Mouse (Mus musculus): ENCODE measurements around the gene Prkaa1.

DNA sequence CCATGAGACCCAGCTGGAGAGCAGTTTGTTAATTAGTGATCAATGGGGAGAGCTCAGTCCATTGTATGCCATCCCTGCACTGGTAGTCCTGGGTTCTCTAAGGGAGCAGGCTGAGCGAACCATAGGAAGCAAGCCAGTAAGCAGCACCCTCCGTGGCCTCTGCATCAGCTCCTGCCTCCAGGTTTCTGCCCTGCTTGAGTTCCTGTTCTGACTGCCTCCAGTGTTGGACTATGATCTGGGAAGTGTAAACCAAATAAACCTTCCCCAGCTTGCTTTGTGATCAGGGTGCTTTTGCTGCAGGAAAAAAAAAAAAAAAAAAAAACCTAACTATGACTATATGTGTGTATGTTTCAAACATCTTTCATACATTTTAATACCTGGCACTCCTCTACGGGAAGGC, 10.4 kb upstream of the Prkaa1 start:
- TF ChIP-seq CTCF (IDR thresholded peaks at IDR 0.05): no peak
- TF ChIP-seq POLR2A (IDR thresholded peaks at IDR 0.05; ENCODE audit: insufficient read depth, low read depth, low read length): no peak
